Mouse (Mus musculus) ES-E14 (cell line): ENCODE data around the gene Ccdc170.

Source experiments
- HCFC1 ChIP-seq: IDR thresholded peaks from 2 replicates; pipeline ENCODE4 v1.6.1; 2012; ENCODE audit warnings: low read length, inconsistent platforms, borderline replicate concordance; ENCODE audit not compliant: insufficient read depth
- MAFK ChIP-seq: IDR thresholded peaks from 2 replicates; pipeline ENCODE4 v1.6.1; 2014; ENCODE audit warnings: mild to moderate bottlenecking, low read depth, low read length, inconsistent platforms; ENCODE audit not compliant: insufficient read depth
- ZNF384 ChIP-seq: IDR thresholded peaks from 2 replicates; pipeline ENCODE4 v1.6.1; 2012; ENCODE audit warnings: low read depth, low read length, inconsistent platforms

- TF ChIP-seq MAFK (no peak), HCFC1 (no peak), ZNF384 (no peak)
Measured at GRCm38 (mm10) chr10:4589576-4589975, 107.3 kb downstream of the Ccdc170 start.
